Mouse (Mus musculus) cortical plate, adult 2 months (tissue): Measurements from ENCODE around the gene Tmem208.

Experiments used
- CTCF ChIP-seq: fragments of 200-500 bp; IDR thresholded peaks from 2 replicates; pipeline ENCODE4 v1.5.1; 2011; ENCODE audit warnings: mild to moderate bottlenecking, control low read depth, low read length; ENCODE audit not compliant: insufficient read depth; ENCODE audit errors: extremely low read depth
- POLR2A ChIP-seq: fragments of 200-500 bp; IDR thresholded peaks from 2 replicates; pipeline ENCODE4 v1.6.1; 2011; ENCODE audit warnings: mild to moderate bottlenecking, low read length, control low read depth; ENCODE audit not compliant: insufficient read depth; ENCODE audit errors: extremely low read depth

DNA sequence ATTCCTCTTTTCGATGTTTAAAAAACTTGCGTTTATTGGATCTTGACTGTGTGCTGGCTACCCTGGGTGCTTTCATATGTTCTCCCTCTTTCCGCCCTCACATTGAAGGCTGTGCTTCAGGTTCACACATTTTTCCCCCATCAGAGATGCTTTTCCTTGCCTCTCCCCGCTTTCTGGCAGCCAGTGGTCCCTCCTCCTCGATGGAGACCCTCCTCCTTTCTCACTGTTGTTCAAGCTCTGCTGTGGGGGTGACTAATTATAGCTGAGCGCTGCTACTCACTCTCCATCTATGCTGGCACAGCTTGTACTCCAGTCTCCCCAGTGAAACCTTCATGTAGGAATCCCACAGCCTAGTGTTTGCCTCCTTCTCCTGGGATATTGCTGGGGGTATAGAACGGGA, 24.0 kb downstream of the Tmem208 start:
- no peak for TF ChIP-seq POLR2A
- TF ChIP-seq CTCF, result no peak
